Mouse (Mus musculus): ENCODE data around the gene Arhgef10l. TPM values are rescaled to one million over a fixed set of nuclear protein-coding genes. Genes with fewer than 3 reads are reported as not detected.

The Arhgef10l gene
- polyA plus RNA-seq, 1 experiment from 2014 or later: 15.8 TPM

DNA sequence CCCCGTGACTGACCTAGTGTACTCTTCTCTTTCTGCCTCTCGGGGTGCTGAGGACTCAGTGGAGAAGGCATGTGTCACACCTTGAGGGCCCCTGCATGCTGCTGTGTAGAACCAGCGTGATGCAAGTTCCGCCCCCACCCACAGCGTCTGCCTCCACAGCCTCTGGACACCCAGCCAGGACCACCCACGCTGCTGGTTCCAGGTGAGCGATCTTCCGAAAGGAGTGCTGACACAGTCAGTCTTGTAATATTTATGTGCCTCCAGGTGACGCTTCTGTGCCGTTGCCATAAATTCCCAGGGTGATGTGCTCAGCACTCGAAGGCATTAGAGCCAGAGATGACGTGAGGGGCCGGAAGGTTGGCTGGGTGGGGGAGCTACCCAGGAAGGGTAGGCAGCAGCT is 140.9 kb downstream of the Arhgef10l start:
- H3K9me3 ChIP-seq (ENCODE audit: control insufficient read depth, low read length): no peaks in the 10 kb centered on the region
- ATAC-seq (ENCODE audit: low read depth): no peak
- no peaks in the 10 kb centered on the region for H3K27me3 ChIP-seq (ENCODE audit: control insufficient read depth, insufficient read depth, low read depth, low read length)
- no peak overlapping the region for H3K4me3 ChIP-seq (ENCODE audit: low read length)
- no peak overlapping the region for H3K27ac ChIP-seq (ENCODE audit: low read length)
- no peaks in the 10 kb centered on the region for H3K36me3 ChIP-seq (ENCODE audit: control insufficient read depth, insufficient read depth, low read length)
- H3K4me2 ChIP-seq (ENCODE audit: low read depth, low read length): no peak overlapping the region
- no peaks in the 10 kb centered on the region for H3K4me1 ChIP-seq (replicated peaks; ENCODE audit: control insufficient read depth, insufficient read depth, low read length)
- no peak overlapping the region for H3K9ac ChIP-seq (ENCODE audit: low read length)
- WGBS: 64% methylated on average over 13 of the region's 13 CpGs

DNA sequence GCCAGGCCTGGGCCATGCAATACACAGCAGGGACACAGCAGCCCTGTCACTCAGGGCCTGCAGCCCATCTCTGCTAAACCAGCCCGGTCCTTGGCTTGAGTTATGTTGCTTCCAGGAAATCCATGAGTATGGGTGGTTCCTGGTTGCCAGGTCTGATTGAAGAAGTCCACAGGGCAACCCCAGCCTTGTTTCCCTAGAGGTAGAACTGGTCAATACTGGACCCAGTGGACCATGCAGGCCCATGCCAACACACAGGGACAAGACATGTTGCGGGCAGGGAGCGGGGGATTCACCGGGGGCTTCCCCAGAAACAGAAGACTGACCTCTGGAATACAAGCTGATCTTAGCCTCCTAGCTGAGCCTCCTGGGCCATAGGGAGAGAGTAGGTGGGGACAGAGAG is 142.9 kb downstream of the Arhgef10l start:
- Histone ChIP-seq H3K36me3 (ENCODE audit: control insufficient read depth, insufficient read depth, low read length) (no peaks in the 10 kb centered on the region), H3K4me3 (ENCODE audit: low read length) (no peak overlapping the region), H3K27me3 (ENCODE audit: control insufficient read depth, insufficient read depth, low read depth, low read length) (no peaks in the 10 kb centered on the region), H3K4me1 (replicated peaks; ENCODE audit: control insufficient read depth, insufficient read depth, low read length) (peaks cover 2% of the 10 kb centered on the region; the same call in 1 of the 2 replicates), H3K4me2 (ENCODE audit: low read depth, low read length) (no peak overlapping the region), H3K9me3 (ENCODE audit: control insufficient read depth, low read length) (no peaks in the 10 kb centered on the region), H3K27ac (ENCODE audit: low read length) (no peak overlapping the region), H3K9ac (ENCODE audit: low read length) (no peak overlapping the region)
- ATAC-seq (ENCODE audit: low read depth): no peak
- 88% methylated on average over 4 of the region's 4 CpGs for WGBS

DNA sequence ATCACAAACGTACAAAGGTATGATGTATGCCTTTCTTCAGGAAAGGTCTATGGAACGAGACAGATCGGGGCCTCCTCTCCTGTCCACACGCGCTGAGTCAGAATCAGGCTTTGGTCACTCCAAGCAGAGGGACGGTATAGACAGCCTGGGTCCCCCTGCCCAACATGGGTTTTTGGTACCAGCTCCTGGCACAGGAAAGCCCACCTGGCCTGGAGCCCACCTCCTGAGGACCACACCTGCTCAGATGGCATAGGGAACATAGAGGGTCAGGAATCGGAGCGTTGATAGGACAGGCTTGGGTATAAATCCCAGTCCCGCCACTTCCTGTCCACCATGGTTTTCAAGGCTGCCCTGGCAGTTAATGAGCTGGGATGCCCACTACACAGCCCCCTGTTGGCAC is 145.1 kb downstream of the Arhgef10l start:
- Histone ChIP-seq H3K4me3 (ENCODE audit: low read length) (no peak overlapping the region), H3K4me1 (replicated peaks; ENCODE audit: control insufficient read depth, insufficient read depth, low read length) (peaks cover 2% of the 10 kb centered on the region; the same call in 1 of the 2 replicates), H3K9ac (ENCODE audit: low read length) (no peak overlapping the region), H3K4me2 (ENCODE audit: low read depth, low read length) (no peak overlapping the region), H3K9me3 (ENCODE audit: control insufficient read depth, low read length) (no peaks in the 10 kb centered on the region), H3K27ac (ENCODE audit: low read length) (no peak overlapping the region), H3K36me3 (ENCODE audit: control insufficient read depth, insufficient read depth, low read length) (no peaks in the 10 kb centered on the region), H3K27me3 (ENCODE audit: control insufficient read depth, insufficient read depth, low read depth, low read length) (no peaks in the 10 kb centered on the region)
- WGBS: 92% methylated on average over 9 of the region's 9 CpGs
- no peak for ATAC-seq (ENCODE audit: low read depth)

- peaks cover 13% of the 10 kb centered on the region for H3K36me3 ChIP-seq (ENCODE audit: control insufficient read depth, insufficient read depth, low read length)
- H3K9me3 ChIP-seq (ENCODE audit: control insufficient read depth, low read length): no peaks in the 10 kb centered on the region
- H3K27ac ChIP-seq (ENCODE audit: low read length): no peak overlapping the region
- no peak overlapping the region for H3K4me2 ChIP-seq (ENCODE audit: low read depth, low read length)
- 75% methylated on average over 4 of the region's 4 CpGs for WGBS
- no peak overlapping the region for H3K4me3 ChIP-seq (ENCODE audit: low read length)
- no peak overlapping the region for H3K9ac ChIP-seq (ENCODE audit: low read length)
- peak; percentile 28; the same call in 1 of the 2 replicates for ATAC-seq (ENCODE audit: low read depth)
- no peaks in the 10 kb centered on the region for H3K27me3 ChIP-seq (ENCODE audit: control insufficient read depth, insufficient read depth, low read depth, low read length)
- H3K4me1 ChIP-seq (replicated peaks; ENCODE audit: control insufficient read depth, insufficient read depth, low read length): peaks cover 2% of the 10 kb centered on the region; the same call in 1 of the 2 replicates
Observed at GRCm38 (mm10) chr4:140513797-140514196, 152.0 kb downstream of the Arhgef10l start.

- Histone ChIP-seq H3K9me3 (ENCODE audit: control insufficient read depth, low read length) (no peaks in the 10 kb centered on the region), H3K27ac (ENCODE audit: low read length) (no peak overlapping the region), H3K4me3 (ENCODE audit: low read length) (no peak overlapping the region), H3K36me3 (ENCODE audit: control insufficient read depth, insufficient read depth, low read length) (peaks cover 7% of the 10 kb centered on the region), H3K4me2 (ENCODE audit: low read depth, low read length) (no peak overlapping the region), H3K9ac (ENCODE audit: low read length) (no peak overlapping the region), H3K4me1 (replicated peaks; ENCODE audit: control insufficient read depth, insufficient read depth, low read length) (no peaks in the 10 kb centered on the region), H3K27me3 (ENCODE audit: control insufficient read depth, insufficient read depth, low read depth, low read length) (no peaks in the 10 kb centered on the region)
- ATAC-seq (ENCODE audit: low read depth): no peak
Observed at GRCm38 (mm10) chr4:140509856-140510255, 156.0 kb downstream of the Arhgef10l start.

DNA sequence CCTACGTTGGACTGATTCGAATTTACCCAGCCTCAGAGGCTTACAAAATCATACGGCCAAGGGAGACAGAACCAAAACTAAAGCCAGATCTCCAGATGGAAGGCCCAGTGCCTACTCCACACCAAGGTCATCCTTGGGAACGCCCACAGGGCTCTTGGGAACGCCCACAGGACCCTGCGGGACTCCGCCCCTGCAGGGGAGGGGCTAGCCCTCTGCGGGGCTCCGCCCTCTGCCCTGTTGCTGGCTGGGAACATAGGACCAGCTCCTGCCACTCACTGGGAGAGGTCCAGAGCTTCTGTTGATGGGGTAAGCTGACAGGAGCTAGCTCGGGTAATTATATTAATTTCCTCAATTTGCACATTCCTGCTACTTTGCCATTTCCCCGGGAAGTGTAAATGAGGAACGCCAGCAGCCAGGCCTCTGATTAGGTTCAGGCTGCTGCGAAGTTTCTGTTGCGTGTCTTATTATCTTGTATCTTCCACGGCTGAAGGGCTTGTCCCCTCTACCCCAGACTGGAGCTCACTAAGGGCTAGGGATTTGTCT is 158.6 kb downstream of the Arhgef10l start:
- Histone ChIP-seq H3K9me3 (ENCODE audit: control insufficient read depth, low read length) (no peaks in the 10 kb centered on the region), H3K27ac (ENCODE audit: low read length) (no peak overlapping the region), H3K4me2 (ENCODE audit: low read depth, low read length) (no peak overlapping the region), H3K4me3 (ENCODE audit: low read length) (no peak overlapping the region), H3K27me3 (ENCODE audit: control insufficient read depth, insufficient read depth, low read depth, low read length) (no peaks in the 10 kb centered on the region), H3K9ac (ENCODE audit: low read length) (no peak overlapping the region), H3K4me1 (replicated peaks; ENCODE audit: control insufficient read depth, insufficient read depth, low read length) (no peaks in the 10 kb centered on the region), H3K36me3 (ENCODE audit: control insufficient read depth, insufficient read depth, low read length) (no peaks in the 10 kb centered on the region)
- no peak for ATAC-seq (ENCODE audit: low read depth)
- 56% methylated on average over 15 of the region's 15 CpGs for WGBS

- WGBS: 91% methylated on average over 3 of the region's 3 CpGs
- H3K27ac ChIP-seq (ENCODE audit: low read length): no peak overlapping the region
- H3K4me3 ChIP-seq (ENCODE audit: low read length): no peak overlapping the region
- H3K36me3 ChIP-seq (ENCODE audit: control insufficient read depth, insufficient read depth, low read length): no peaks in the 10 kb centered on the region
- no peaks in the 10 kb centered on the region for H3K4me1 ChIP-seq (replicated peaks; ENCODE audit: control insufficient read depth, insufficient read depth, low read length)
- H3K27me3 ChIP-seq (ENCODE audit: control insufficient read depth, insufficient read depth, low read depth, low read length): no peaks in the 10 kb centered on the region
- no peak overlapping the region for H3K4me2 ChIP-seq (ENCODE audit: low read depth, low read length)
- H3K9me3 ChIP-seq (ENCODE audit: control insufficient read depth, low read length): no peaks in the 10 kb centered on the region
- no peak overlapping the region for H3K9ac ChIP-seq (ENCODE audit: low read length)
- no peak for ATAC-seq (ENCODE audit: low read depth)
Observed at GRCm38 (mm10) chr4:140505608-140506002, 160.2 kb downstream of the Arhgef10l start.

DNA sequence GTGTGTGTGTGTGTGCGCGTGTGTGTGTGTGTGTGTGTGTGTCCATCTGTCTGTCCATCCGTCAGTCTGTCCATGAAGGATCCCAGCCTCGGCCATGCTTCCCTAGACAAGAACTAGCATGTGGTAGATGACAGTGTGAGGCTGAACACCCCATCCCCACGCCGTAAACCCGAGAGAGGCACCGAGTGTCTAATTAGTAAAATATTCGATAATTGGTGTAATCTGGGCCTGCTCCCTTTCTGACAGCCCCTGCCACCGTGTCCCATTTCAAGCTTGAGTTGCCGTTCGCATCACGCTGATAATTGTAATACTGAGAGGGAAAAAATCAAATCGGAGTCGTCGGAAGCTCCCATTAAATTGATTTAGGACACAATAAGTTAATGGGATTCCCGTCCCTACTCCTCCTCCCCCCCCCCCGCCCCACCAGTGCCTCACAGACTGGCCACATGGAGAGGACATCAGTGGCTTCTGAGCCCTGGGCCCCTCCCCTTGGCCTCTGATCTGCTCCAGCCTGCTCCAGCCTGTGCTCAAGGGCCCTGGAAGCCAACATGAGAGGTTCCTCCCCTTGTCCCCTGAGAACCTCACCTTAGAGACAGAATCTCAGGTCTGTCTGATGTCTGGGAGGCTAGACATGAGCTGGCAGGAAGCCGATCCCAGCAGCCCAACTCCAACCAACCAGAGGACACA is 160.7 kb downstream of the Arhgef10l start:
- Histone ChIP-seq H3K27ac (ENCODE audit: low read length) (no peak overlapping the region), H3K4me1 (replicated peaks; ENCODE audit: control insufficient read depth, insufficient read depth, low read length) (no peaks in the 10 kb centered on the region), H3K4me2 (ENCODE audit: low read depth, low read length) (no peak overlapping the region), H3K4me3 (ENCODE audit: low read length) (no peak overlapping the region), H3K9ac (ENCODE audit: low read length) (no peak overlapping the region), H3K27me3 (ENCODE audit: control insufficient read depth, insufficient read depth, low read depth, low read length) (no peaks in the 10 kb centered on the region), H3K36me3 (ENCODE audit: control insufficient read depth, insufficient read depth, low read length) (no peaks in the 10 kb centered on the region), H3K9me3 (ENCODE audit: control insufficient read depth, low read length) (no peaks in the 10 kb centered on the region)
- 72% methylated on average over 18 of the region's 19 CpGs for WGBS
- ATAC-seq (ENCODE audit: low read depth): no peak

GRCm38 (mm10) chr4:140504067-140504913 is 161.5 kb downstream of the Arhgef10l start:
- no peak overlapping the region for H3K4me2 ChIP-seq (ENCODE audit: low read depth, low read length)
- H3K4me3 ChIP-seq (ENCODE audit: low read length): no peak overlapping the region
- H3K36me3 ChIP-seq (ENCODE audit: control insufficient read depth, insufficient read depth, low read length): no peaks in the 10 kb centered on the region
- H3K27me3 ChIP-seq (ENCODE audit: control insufficient read depth, insufficient read depth, low read depth, low read length): no peaks in the 10 kb centered on the region
- ATAC-seq (ENCODE audit: low read depth): no peak
- H3K27ac ChIP-seq (ENCODE audit: low read length): no peak overlapping the region
- no peaks in the 10 kb centered on the region for H3K4me1 ChIP-seq (replicated peaks; ENCODE audit: control insufficient read depth, insufficient read depth, low read length)
- 21% methylated on average over 16 of the region's 16 CpGs for WGBS
- H3K9me3 ChIP-seq (ENCODE audit: control insufficient read depth, low read length): no peaks in the 10 kb centered on the region
- H3K9ac ChIP-seq (ENCODE audit: low read length): no peak overlapping the region

Measured in lung, embryonic 16.5 days (tissue).